Mouse (Mus musculus) small intestine, adult 2 months (tissue): Measurements from ENCODE around the gene Trnp1.

Experiments used
- CTCF ChIP-seq: fragments of 200-500 bp; IDR thresholded peaks from 2 replicates; pipeline ENCODE4 v1.5.1; 2012; ENCODE audit warnings: low read depth, mild to moderate bottlenecking, control low read depth, inconsistent platforms, low read length, moderate library complexity, mixed read lengths; ENCODE audit not compliant: insufficient replicate concordance, insufficient read length; ENCODE audit errors: extremely low read depth
- POLR2A ChIP-seq: fragments of 200-500 bp; IDR thresholded peaks from 2 replicates; pipeline ENCODE4 v1.6.1; 2012; ENCODE audit warnings: low read depth, mild to moderate bottlenecking, control low read depth, inconsistent platforms, low read length, moderate library complexity

DNA sequence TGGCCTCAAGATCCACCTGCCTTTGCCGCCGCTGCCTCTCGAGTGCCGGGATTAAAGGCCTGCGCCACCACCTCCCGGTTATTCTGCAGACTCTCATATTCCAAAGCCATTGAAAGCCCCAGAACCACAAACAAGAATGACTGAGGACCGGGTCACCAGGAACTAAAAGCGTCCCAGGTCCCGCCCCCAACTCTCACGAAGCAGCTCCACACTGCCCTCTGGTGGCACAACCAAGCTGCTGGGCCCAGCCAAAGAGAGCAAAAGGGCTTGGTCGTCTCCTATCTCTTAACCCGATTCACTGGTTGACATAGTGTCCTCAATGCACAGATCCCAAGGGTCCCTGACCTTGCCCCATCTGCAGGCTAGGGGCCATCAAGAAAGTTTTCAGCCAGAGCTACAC, 3.9 kb downstream of the Trnp1 start:
- TF ChIP-seq CTCF: peak; percentile 93
- no peak; the same call in 1 of the 2 replicates for TF ChIP-seq POLR2A
